Mouse (Mus musculus) cortical plate, adult 2 months (tissue): ENCODE results near the gene Gm9945. TPM values are rescaled to one million over a fixed set of nuclear protein-coding genes. Genes with fewer than 3 reads are reported as not detected.

Experiments used
- H3K27ac ChIP-seq: fragments of 200-500 bp; 2 replicates; pipeline ENCODE4 v1.5.1; 2012; ENCODE audit warnings: low read length, control low read depth, inconsistent platforms; ENCODE audit not compliant: insufficient read depth
- H3K4me1 ChIP-seq: fragments of 200-500 bp; 2 replicates; pipeline ENCODE4 v1.6.1; 2011; ENCODE audit warnings: low read length; ENCODE audit not compliant: control insufficient read depth, insufficient read depth
- H3K4me3 ChIP-seq: fragments of 200-500 bp; 2 replicates; pipeline ENCODE4 v1.5.1; 2011; ENCODE audit warnings: mild to moderate bottlenecking, low read length, control low read depth; ENCODE audit not compliant: insufficient read depth
- CTCF ChIP-seq: fragments of 200-500 bp; IDR thresholded peaks from 2 replicates; pipeline ENCODE4 v1.5.1; 2011; ENCODE audit warnings: mild to moderate bottlenecking, control low read depth, low read length; ENCODE audit not compliant: insufficient read depth; ENCODE audit errors: extremely low read depth
- POLR2A ChIP-seq: fragments of 200-500 bp; IDR thresholded peaks from 2 replicates; pipeline ENCODE4 v1.6.1; 2011; ENCODE audit warnings: mild to moderate bottlenecking, low read length, control low read depth; ENCODE audit not compliant: insufficient read depth; ENCODE audit errors: extremely low read depth
- polyA plus RNA-seq: library from polyadenylated mRNA; depleted of rRNA; stranded (reverse); fragments of >200 nt; gene quantifications from 2 replicates; pipeline ENCODE4 v1.2.3, GENCODE M21; 2012

The Gm9945 gene
- polyA plus RNA-seq, 1 experiment: 0.48 TPM

GRCm38 (mm10) chr11:53477833-53478232 is 2.1 kb upstream of the Gm9945 start:
- TF ChIP-seq POLR2A: no peak
- TF ChIP-seq CTCF: no peak
- Histone ChIP-seq H3K4me3 (peak overlapping the region; percentile 59), H3K4me1 (peaks cover 2% of the 10 kb centered on the region), H3K27ac (no peak overlapping the region)

GRCm38 (mm10) chr11:53478383-53479170 is 1.4 kb upstream of the Gm9945 start:
- TF ChIP-seq POLR2A (peak; percentile 56; the same call in 1 of the 2 replicates), CTCF (no peak)
- Histone ChIP-seq H3K27ac (peak overlapping the region; percentile 93), H3K4me3 (peak overlapping the region; percentile 59), H3K4me1 (peaks cover 2% of the 10 kb centered on the region)

GRCm38 (mm10) chr11:53479171-53479782 is 689 bp upstream of the Gm9945 start:
- Histone ChIP-seq H3K4me1 (peaks cover 2% of the 10 kb centered on the region), H3K4me3 (peak overlapping the region; percentile 59), H3K27ac (peak overlapping the region; percentile 93)
- no peak for TF ChIP-seq CTCF
- TF ChIP-seq POLR2A: no peak

DNA sequence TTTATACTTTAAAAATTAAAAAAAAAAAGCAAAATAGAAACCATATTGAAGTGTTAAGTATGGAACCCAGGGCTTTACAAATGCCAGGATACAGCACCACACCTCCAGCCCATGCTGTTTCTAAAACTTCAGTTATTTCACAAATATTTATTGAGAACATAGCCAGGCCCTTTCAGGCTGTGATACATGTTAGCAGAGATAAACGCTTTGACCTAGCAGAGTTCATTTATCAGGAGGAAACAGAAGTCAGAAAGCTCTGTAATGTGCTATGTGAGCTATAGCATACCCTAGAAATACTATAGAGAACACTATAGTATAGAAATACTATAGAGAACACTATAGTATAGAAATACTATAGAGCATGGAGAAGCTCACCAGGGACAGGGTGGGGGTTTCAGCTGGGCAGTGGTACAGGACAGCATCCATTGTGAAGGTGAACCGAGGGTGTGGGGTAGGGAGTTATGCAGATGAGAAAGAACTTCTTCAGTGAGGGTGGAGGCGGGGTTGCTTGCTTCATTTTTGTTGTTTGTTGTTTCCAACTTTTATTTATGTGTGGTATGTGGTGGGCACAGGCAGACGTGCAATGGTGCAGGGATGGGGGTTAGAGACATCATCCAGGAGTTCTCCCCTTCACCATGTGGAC is 1.2 kb downstream of the Gm9945 start:
- Histone ChIP-seq H3K4me1 (no peaks in the 10 kb centered on the region; the same call in none of the 2 replicates), H3K27ac (no peak overlapping the region), H3K4me3 (no peak overlapping the region)
- no peak for TF ChIP-seq POLR2A
- no peak for TF ChIP-seq CTCF

DNA sequence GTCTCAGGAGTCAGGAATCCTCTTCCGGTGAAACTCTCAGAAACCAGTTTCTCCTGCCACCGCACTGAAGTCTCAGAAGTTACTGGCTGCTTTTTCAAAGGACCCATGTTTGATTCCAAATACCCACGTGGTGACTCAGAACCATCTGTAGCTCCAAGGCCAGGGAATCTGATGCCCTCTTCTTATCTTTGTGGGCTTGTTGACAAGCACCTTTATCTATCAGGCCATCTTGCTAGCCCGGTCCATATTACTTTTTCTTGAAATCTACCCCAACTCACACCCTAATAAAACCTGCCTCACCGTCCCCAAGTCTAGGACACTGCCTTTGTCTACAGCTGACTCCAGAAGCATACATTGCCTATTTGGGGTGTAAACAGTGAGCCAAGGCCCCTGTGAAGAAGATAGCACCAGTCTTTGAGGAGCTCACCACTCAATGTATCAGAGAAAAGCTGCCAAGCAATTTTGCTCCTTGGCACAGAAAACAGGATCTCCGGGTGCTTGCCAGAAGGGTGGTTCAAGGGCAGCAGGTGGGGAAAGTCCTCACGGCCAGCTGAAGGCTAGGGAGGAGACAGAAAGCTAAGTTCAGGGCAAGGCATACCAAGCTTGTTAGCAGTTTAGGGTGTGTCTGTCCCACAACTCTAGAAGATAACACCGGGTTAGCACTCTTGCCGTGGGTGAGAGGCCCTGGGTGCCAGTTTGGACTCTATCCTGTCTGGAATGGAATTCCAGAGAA is 3.4 kb downstream of the Gm9945 start:
- TF ChIP-seq POLR2A (no peak), CTCF (no peak)
- Histone ChIP-seq H3K27ac (no peak overlapping the region), H3K4me1 (no peaks in the 10 kb centered on the region; the same call in none of the 2 replicates), H3K4me3 (no peak overlapping the region)

DNA sequence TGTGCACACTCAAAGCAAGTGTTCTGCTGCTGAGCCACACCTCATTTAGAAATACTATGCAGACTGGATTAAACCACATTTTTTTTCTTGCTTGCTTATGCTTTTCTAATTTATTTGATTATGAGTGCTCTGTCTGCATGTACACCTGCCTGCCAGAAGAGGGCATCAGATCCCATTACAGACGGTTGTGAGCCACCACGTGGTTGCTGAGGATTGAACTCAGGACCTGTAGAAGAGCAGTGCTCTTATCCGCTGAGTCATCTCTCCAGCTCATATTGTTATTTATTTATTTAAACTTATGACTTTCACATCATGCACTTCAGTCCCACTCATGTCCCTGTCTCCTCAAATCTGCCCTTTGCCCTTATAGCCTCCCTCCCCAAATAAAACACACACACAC is 5.8 kb downstream of the Gm9945 start:
- Histone ChIP-seq H3K4me1 (no peaks in the 10 kb centered on the region; the same call in none of the 2 replicates), H3K27ac (no peak overlapping the region), H3K4me3 (no peak overlapping the region)
- TF ChIP-seq POLR2A (no peak), CTCF (peak; percentile 37)

GRCm38 (mm10) chr11:53486351-53486750 is 6.4 kb downstream of the Gm9945 start:
- TF ChIP-seq CTCF (no peak), POLR2A (no peak)
- H3K27ac ChIP-seq: no peak overlapping the region
- no peak overlapping the region; the same call in 1 of the 2 replicates for H3K4me3 ChIP-seq
- H3K4me1 ChIP-seq: no peaks in the 10 kb centered on the region; the same call in 1 of the 2 replicates

GRCm38 (mm10) chr11:53486822-53487594 is 7.0 kb downstream of the Gm9945 start:
- no peaks in the 10 kb centered on the region for H3K4me1 ChIP-seq
- peak overlapping the region; percentile 27 for H3K4me3 ChIP-seq
- no peak overlapping the region for H3K27ac ChIP-seq
- TF ChIP-seq CTCF: no peak
- peak; percentile 47; the same call in 1 of the 2 replicates for TF ChIP-seq POLR2A

GRCm38 (mm10) chr11:53489007-53489406 is 9.0 kb downstream of the Gm9945 start:
- Histone ChIP-seq H3K4me1 (no peaks in the 10 kb centered on the region), H3K4me3 (no peak overlapping the region), H3K27ac (no peak overlapping the region)
- TF ChIP-seq CTCF: no peak
- TF ChIP-seq POLR2A: no peak
